Mouse (Mus musculus) gastrocnemius, postnatal 14 days (tissue): ENCODE data around the gene Fndc5. TPM values are rescaled to one million over a fixed set of nuclear protein-coding genes. Genes with fewer than 3 reads are reported as not detected.

Source experiments
- DNase-seq: peaks from one replicate; pipeline ENCODE4 v3.0.0; 2021; ENCODE audit warnings: mixed read lengths
- intact Hi-C: fragments of 180-260 bp; cut with DNase I; formaldehyde crosslinking; loops from one replicate; pipeline ENCODE4 v1.15.1; 2025; ENCODE audit warnings: low total_unique reads
- long read RNA-seq, 2 experiments: library from polyadenylated mRNA; stranded (forward); transcript quantifications; one replicate each; pipeline ENCODE4 v2.0.0; 2021
- total RNA-seq, 2 experiments: library from RNA; stranded (reverse); gene quantifications; 2 replicates each; pipeline ENCODE4 v1.2.3; 2021

The Fndc5 gene
- total RNA-seq = 10 to 100 TPM; 28.4 to 53.2 TPM
- long read RNA-seq, experiment 1, transcript Fndc5-201 (6 exons, 2,763 nt) = major isoform, 66 of 98 reads
- long read RNA-seq, experiment 1, partial matches to known transcripts = 3 of 98 reads
- long read RNA-seq, experiment 1, other reads (novel, unspliced or antisense) = 29 of 98 reads
- long read RNA-seq, experiment 2, transcript Fndc5-201 (6 exons, 2,763 nt) = major isoform, 79 of 108 reads
- long read RNA-seq, experiment 2, partial matches to known transcripts = 4 of 108 reads
- long read RNA-seq, experiment 2, other reads (novel, unspliced or antisense) = 25 of 108 reads

DNA sequence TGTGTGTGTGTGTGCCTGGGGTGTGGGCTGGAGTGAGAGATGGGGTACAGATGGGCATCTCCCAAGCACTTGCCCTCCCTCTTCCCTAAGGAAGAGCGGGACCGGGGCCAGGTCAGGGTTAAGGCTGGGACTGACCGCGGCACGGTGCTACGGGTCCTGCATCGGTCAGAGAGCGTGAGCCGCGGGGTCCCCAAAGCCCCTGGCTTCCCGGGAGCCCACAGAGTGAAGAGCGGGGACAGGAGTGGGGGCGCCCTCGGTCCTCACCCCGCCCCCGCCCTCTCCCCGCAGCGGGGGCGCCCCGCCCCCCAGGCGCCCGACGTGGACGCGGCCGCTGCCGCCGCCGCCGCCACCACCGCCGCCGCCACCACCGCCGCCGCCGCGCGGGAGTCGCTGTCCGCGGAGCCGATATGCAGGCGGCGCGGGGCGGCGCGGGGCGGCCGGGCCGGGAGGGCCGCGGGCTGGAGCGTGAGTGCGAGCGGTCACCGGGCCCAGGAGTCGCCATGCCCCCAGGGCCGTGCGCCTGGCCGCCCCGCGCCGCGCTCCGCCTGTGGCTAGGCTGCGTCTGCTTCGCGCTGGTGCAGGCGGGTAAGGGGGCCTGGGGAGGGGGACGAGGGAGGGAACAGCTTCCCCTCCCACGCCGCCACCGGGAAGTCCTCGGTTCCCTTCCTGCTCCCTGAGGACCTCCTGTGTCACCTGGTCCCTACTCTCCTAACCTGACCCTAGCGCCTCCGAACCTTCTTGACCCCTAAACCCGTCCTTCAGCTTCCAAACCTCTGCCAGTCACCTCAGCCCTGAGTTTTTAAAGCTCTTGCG lies at the start of gene Fndc5:
Fndc5 (plus strand) TSS at position 421 of the 813 bp plus-strand sequence.
- DNase-seq = no peak
- intact Hi-C loops = loop anchor here (5.0 to 10.0 kb wide), 2 partner anchors 36 to 138 kb away; no protein-coding TSS in a partner anchor

DNA sequence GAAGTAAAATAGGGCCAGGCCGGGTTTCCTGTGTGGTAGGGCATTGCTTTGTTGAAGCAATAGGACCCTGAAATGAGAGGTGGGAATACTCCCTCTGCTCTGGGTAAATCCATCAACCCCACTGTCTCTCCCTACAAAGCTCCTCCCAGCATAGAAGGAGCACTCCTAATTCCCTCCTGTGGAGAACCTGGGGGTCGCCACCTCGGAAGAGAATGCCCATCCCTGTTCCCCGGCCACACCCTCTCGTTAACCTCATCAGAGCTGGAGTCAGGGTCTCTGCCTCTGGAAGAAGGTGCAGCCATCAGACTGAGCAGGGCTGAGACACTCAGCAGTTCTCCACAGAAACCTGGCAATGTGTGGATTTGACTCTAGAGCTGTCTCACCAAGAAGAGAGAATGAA lies 48.9 kb upstream of the Fndc5 start:
- intact Hi-C loops = no loop called here
- DNase-seq = no peak

- intact Hi-C loops = no loop called here
- DNase-seq = no peak
Observed at GRCm38 (mm10) chr4:129095276-129095675, 41.5 kb upstream of the Fndc5 start.

DNA sequence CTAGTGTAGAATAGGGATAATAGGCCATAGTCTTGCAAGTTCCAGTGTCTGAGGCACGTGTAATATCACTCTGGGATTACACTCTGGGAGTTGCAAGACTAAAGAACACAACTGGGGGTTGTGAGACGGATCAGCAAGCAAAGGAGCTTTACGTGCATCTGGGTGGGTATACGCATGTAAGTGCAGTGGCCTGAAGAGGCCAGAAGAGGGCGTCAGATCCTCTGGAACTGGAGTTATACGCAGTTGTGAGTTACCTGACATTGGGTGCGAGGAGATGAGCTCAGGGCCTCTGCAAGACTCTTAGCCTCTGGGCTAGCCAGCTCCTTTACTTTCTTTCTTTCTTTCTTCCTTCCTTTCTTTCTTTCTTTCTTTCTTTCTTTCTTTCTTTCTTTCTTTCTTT lies 39.8 kb upstream of the Fndc5 start:
- no peak for DNase-seq
- intact Hi-C loops = no loop called here

- DNase-seq = no peak
- intact Hi-C loops = no loop called here
Observed at GRCm38 (mm10) chr4:129102133-129102829, 34.5 kb upstream of the Fndc5 start.

- DNase-seq = no peak
- intact Hi-C loops = no loop called here
Observed at GRCm38 (mm10) chr4:129105356-129105755, 31.4 kb upstream of the Fndc5 start, which contains the start of gene Tmem54. Gene Tmem54 (plus strand): TSS chr4:129105548.

GRCm38 (mm10) chr4:129106073-129106472 lies 30.7 kb upstream of the Fndc5 start:
- no peak for DNase-seq
- intact Hi-C loops = no loop called here

DNA sequence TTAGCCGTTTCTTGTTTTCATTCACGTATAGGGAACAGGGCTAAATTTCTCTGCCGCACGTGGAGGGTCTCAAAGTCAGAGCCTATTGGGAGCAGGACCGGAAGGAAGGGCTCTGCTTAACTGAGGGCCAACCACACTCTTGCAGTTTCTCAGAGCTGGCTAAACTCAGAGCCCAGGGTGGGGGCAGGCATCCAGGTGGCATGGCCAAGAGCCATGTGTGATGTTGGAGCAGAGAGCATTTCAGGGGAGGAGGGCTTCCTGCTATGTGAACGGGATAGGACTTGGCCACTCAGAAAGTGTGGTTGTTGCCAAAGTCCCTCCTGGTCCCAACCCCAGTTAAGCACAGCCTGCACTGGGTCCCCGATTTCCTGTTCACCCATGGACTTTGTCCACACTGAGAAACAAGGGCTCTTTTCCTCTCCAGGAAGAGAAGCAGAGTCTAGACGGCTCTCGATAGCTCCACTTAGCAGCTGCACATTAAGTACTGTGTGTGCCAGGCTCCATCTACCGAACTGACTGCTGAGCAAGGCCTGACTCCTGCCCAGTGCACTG lies 29.4 kb upstream of the Fndc5 start:
- DNase-seq = no peak
- intact Hi-C loops = no loop called here

- DNase-seq = no peak
- intact Hi-C loops = no loop called here
Observed at GRCm38 (mm10) chr4:129108624-129109023, 28.2 kb upstream of the Fndc5 start.

DNA sequence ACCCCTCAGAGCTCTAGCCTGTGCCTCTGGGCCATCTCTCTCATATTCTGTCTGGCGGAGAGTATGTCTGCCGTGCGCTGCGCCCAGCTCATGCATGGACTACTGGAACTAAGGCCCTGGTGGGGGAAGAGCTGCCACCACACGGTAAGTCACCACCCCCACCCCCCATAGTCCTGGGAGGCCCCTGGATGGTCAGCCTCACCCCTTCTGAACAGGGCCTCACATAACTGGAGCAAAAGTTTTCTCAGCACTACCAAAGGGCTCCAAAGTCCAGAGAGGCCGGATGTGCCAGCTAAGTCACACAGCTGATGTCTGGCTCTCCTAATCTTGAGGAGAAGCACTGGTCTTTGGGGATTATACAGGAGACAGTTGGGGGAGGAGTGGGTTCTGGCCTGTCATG lies 26.0 kb upstream of the Fndc5 start:
- DNase-seq = no peak
- intact Hi-C loops = no loop called here

DNA sequence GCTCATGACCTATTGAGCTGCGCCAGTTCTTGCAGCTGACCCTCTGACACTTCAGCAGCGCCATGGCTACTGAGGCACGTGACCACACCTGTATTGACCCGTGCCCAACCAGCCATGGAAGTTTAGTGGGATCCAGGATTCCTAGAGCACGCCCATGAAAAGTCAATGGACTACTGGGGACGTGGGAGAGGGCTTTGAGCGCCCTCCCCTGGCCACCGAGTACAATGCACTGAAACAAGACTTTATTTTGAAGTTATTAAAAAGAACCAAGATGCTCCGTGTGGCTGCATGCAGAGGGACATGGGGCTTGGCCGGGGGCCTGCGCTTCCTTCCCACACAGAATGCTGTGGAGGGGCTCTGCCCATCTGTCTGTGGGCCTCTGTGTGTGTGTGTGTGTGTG lies 25.4 kb upstream of the Fndc5 start:
- DNase-seq = no peak
- intact Hi-C loops = no loop called here

GRCm38 (mm10) chr4:129112231-129112630 lies 24.6 kb upstream of the Fndc5 start:
- intact Hi-C loops = no loop called here
- no peak for DNase-seq

DNA sequence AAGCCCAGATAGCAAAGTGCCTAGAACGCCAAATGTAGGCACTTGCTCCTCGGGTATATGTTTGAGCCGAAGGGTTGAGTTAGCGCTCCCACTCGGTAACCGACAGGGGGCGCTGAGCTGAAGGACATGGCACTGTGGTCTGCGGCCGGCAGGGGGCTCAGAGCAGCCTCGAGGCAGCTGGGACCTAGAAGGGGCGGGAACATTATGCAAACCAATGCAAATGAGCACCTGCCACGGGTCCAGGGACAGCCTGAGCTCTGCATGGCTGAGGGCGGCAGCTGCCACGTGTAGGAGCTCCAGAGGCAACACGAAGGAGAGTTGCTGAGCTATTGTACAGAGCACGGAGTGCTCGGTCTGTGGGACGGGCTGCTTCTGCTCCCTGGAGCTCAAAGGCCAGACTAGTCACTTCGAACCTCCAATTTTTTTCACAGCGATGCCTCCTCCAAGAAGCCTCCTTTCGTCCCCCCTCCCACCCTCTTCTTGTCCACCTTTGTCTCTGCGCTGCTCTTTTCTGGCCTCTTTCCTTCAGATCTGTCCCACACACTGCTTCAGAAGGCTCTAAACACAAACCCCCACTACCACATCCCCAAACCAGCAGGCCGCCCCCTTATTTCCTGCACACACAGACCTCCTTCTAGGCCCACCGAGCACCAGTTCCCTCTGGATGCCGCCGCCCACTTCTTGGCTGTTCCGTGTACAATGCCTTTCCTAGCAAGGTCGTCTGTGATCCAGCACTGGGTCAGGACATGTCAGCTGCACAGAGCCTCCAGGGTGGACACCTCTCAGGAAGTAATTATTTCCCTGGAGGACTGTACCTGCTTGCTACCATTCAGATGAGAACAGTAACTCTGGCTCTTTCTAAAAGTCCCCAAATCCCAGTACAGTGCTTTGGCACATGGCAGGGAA lies 23.5 kb upstream of the Fndc5 start:
- intact Hi-C loops = no loop called here
- DNase-seq = peak; percentile 72

GRCm38 (mm10) chr4:129116703-129117102 lies 20.1 kb upstream of the Fndc5 start:
- intact Hi-C loops = no loop called here
- no peak for DNase-seq

DNA sequence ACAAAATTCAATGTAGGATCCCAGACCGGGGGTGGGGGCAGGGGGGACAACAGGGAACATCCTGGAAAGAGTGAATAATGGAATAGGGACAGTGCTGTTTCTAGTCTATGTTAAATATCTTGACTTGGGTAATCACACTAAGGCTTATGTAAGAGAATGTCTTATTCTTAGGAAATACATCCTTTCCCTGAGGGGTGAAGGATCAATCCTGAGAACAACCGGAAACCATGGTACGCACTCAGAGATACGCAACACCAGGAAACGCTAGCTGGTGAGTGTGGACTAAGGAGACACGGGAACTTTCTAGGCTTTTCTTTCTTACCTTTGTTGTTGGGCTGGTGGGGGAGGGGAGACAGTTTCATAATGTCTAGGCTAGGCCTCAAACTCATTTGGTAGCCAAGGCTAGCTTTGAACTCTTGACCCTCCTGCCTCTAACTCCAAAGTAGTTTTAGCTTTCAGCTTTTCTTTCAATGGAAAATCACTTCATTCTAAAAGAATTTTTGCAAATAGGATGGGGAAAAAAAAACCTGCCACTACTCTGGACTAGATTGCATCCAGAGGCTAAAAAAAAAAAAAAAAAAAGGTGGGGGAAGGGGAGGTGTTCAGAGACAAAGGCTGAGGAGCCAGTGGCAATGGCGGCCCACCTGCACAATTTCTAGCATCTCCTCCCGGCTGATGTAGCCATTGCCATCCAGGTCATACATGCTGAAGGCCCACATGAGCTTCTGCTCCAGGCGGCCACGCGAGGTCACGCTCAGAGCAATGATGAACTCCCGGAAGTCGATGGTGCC lies 18.9 kb upstream of the Fndc5 start:
- intact Hi-C loops = no loop called here

GRCm38 (mm10) chr4:129119708-129120107 lies 17.1 kb upstream of the Fndc5 start:
- no peak for DNase-seq
- intact Hi-C loops = no loop called here

More for the DNA sequence above, 18.9 kb upstream of the Fndc5 start:
- no peak for DNase-seq

DNA sequence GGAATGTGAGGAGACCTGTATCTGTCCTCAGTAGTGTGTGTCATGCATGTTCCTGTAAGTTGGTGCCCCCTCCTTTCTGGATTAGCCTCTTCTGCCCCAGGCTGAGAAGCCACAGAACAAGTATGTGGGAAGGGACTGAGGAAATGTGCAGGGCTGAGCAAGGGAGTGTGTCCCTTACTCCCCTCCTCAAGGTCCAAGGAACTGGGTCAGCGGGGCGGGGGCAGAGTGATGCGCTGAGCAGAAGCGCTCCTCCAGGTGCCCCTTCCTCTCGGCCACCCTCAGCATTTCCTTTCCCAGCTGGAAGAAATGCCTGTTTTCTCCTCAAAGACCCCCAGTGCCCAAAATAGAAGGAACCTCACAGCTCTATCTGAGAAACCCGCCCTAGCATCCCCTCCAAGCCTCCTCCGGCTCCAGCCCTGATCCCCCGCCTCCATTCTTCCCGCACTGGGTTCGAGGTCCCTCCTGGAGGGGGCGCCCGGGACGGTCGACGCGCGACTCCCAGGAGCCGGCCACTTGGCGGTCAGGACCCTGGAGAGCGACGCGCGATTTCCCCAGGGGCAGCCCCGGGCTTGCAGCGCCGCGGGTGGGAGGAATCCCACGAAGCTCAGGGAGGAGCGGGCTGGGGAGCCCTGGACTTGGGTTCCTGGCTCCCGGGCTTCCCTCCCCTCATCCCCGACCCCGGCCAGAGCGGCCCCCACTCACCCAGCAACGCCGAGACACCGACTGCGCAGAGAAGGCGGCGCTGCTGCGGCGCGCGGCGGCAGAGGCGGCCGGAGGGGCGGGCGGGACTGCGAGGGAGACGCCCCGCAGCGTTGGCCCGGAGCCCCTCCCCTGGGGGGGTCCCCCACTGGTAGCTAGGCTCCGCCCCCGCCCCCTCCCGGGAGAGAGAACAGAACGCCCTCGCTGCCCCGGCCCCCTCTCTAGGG lies 16.0 kb upstream of the Fndc5 start:
- intact Hi-C loops = no loop called here
- peak; percentile 70 for DNase-seq
